Mouse (Mus musculus): Measurements from ENCODE around the gene Ppm1m. TPM values are rescaled to one million over a fixed set of nuclear protein-coding genes. Genes with fewer than 3 reads are reported as not detected.
"Not testable (repeated sequence)": the region's sequence is repeated elsewhere in the genome, so short reads cannot be mapped to it uniquely, and the experiment has no call there.

Gene Ppm1m
- total RNA-seq, 4 experiments from 2014 or later, result 21.7 to 27.4 (median 23.0) TPM

- no peak for DNase-seq (ENCODE audit: low spot score in 2 of 2)
These were observed 5.4 kb downstream of the Ppm1m start for GRCm38 (mm10) chr9:106193930-106194807.

- DNase-seq (ENCODE audit: low spot score in 2 of 2), result no peak
These were observed 6.5 kb downstream of the Ppm1m start for GRCm38 (mm10) chr9:106192998-106193397.

- no peak for DNase-seq (ENCODE audit: low spot score in 2 of 2)
These were observed 7.5 kb downstream of the Ppm1m start for GRCm38 (mm10) chr9:106192024-106192423.

GRCm38 (mm10) chr9:106191355-106191754 is 8.2 kb downstream of the Ppm1m start:
- DNase-seq (ENCODE audit: low spot score in 2 of 2), result no peak

- DNase-seq (ENCODE audit: low spot score in 2 of 2), result no peak
These were observed 15.6 kb downstream of the Ppm1m start for GRCm38 (mm10) chr9:106183996-106184395.

GRCm38 (mm10) chr9:106182146-106182545 is 17.4 kb downstream of the Ppm1m start:
- no peak for DNase-seq (ENCODE audit: low spot score in 2 of 2)

GRCm38 (mm10) chr9:106179964-106180363 is 19.6 kb downstream of the Ppm1m start:
- DNase-seq (ENCODE audit: low spot score in 2 of 2), result no peak

- DNase-seq (ENCODE audit: low spot score in 2 of 2), result no peak
These were observed 20.1 kb downstream of the Ppm1m start for GRCm38 (mm10) chr9:106179454-106179853.

GRCm38 (mm10) chr9:106177799-106178198 is 21.7 kb downstream of the Ppm1m start:
- no peak for DNase-seq (ENCODE audit: low spot score in 2 of 2)

- no peak for DNase-seq (ENCODE audit: low spot score in 2 of 2)
These were observed 22.8 kb downstream of the Ppm1m start for GRCm38 (mm10) chr9:106176769-106177168.

- DNase-seq (ENCODE audit: low spot score in 2 of 2), result no peak
These were observed 23.9 kb downstream of the Ppm1m start for GRCm38 (mm10) chr9:106175552-106176200.

- DNase-seq (ENCODE audit: low spot score in 2 of 2), result no peak
These were observed 26.2 kb downstream of the Ppm1m start for GRCm38 (mm10) chr9:106173363-106173762.

- DNase-seq (ENCODE audit: low spot score in 2 of 2), result no peak
These were observed 27.0 kb downstream of the Ppm1m start for GRCm38 (mm10) chr9:106172527-106172926.

GRCm38 (mm10) chr9:106171346-106172158 is 28.0 kb downstream of the Ppm1m start:
- DNase-seq (ENCODE audit: low spot score in 2 of 2), result peak in 1 of 2 experiments; percentile 57

- DNase-seq (ENCODE audit: low spot score in 2 of 2), result peak; percentile 79 to 86
These were observed 28.8 kb downstream of the Ppm1m start, which contains the start of gene Wdr82 for GRCm38 (mm10) chr9:106170556-106171345. Gene Wdr82, plus strand, starts transcription at chr9:106170928.

- DNase-seq (ENCODE audit: low spot score in 2 of 2), result no peak
These were observed 29.6 kb downstream of the Ppm1m start for GRCm38 (mm10) chr9:106169917-106170316.

- not testable (repeated sequence) for DNase-seq (ENCODE audit: low spot score in 2 of 2)
These were observed 30.5 kb downstream of the Ppm1m start for GRCm38 (mm10) chr9:106169006-106169405.

GRCm38 (mm10) chr9:106167703-106168102 is 31.8 kb downstream of the Ppm1m start:
- DNase-seq (ENCODE audit: low spot score in 2 of 2), result no peak

GRCm38 (mm10) chr9:106167241-106167640 is 32.3 kb downstream of the Ppm1m start:
- DNase-seq (ENCODE audit: low spot score in 2 of 2), result no peak

- no peak for DNase-seq (ENCODE audit: low spot score in 2 of 2)
These were observed 32.8 kb downstream of the Ppm1m start for GRCm38 (mm10) chr9:106166709-106167108.

GRCm38 (mm10) chr9:106160426-106160825 is 39.1 kb downstream of the Ppm1m start:
- DNase-seq (ENCODE audit: low spot score in 2 of 2), result no peak
